Mouse (Mus musculus) cortical plate, adult 2 months (tissue): Measurements from ENCODE around the gene Magi1. TPM values are rescaled to one million over a fixed set of nuclear protein-coding genes. Genes with fewer than 3 reads are reported as not detected.

Experiments used
- H3K27ac ChIP-seq: fragments of 200-500 bp; 2 replicates; pipeline ENCODE4 v1.5.1; 2012; ENCODE audit warnings: low read length, control low read depth, inconsistent platforms; ENCODE audit not compliant: insufficient read depth
- H3K4me1 ChIP-seq: fragments of 200-500 bp; 2 replicates; pipeline ENCODE4 v1.6.1; 2011; ENCODE audit warnings: low read length; ENCODE audit not compliant: control insufficient read depth, insufficient read depth
- H3K4me3 ChIP-seq: fragments of 200-500 bp; 2 replicates; pipeline ENCODE4 v1.5.1; 2011; ENCODE audit warnings: mild to moderate bottlenecking, low read length, control low read depth; ENCODE audit not compliant: insufficient read depth
- CTCF ChIP-seq: fragments of 200-500 bp; IDR thresholded peaks from 2 replicates; pipeline ENCODE4 v1.5.1; 2011; ENCODE audit warnings: mild to moderate bottlenecking, control low read depth, low read length; ENCODE audit not compliant: insufficient read depth; ENCODE audit errors: extremely low read depth
- POLR2A ChIP-seq: fragments of 200-500 bp; IDR thresholded peaks from 2 replicates; pipeline ENCODE4 v1.6.1; 2011; ENCODE audit warnings: mild to moderate bottlenecking, low read length, control low read depth; ENCODE audit not compliant: insufficient read depth; ENCODE audit errors: extremely low read depth
- polyA plus RNA-seq: library from polyadenylated mRNA; depleted of rRNA; stranded (reverse); fragments of >200 nt; gene quantifications from 2 replicates; pipeline ENCODE4 v1.2.3, GENCODE M21; 2012

Gene Magi1
- polyA plus RNA-seq, 1 experiment: 39.5 TPM

DNA sequence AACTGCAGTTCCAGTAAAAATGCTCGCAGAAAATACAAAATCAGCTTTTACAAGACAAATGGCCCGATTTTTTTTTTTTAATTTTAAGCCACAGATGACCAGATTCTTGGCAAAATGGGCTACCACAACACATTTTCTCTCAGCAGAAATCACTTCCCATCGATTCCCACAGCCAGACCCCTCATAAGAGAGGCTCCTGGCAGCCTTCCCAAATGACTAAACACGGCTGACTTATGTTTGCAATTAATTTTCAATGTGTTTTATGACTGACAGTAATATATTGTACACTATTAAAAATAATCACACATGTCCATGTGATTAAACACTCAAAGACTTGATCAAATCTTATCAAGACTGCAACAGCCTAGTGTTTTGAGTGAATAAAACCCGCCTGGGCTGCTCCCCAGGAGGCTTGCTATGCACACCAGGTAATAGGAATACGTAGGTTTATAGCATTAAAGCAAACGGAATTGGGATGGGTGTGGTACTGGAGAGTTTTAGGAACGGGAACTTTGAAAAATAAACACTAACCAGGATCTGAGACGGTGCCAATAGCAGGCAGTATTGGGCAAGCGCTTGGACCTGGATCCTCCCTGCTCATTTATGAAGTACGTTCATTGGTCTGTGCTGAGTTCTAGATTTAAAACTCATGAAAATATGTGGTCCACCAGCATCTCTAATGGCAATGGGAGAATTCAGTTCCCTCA is 176.2 kb downstream of the Magi1 start:
- H3K4me1 ChIP-seq: peaks cover 2% of the 10 kb centered on the region; the same call in 1 of the 2 replicates
- H3K4me3 ChIP-seq: no peak overlapping the region
- no peak for TF ChIP-seq CTCF
- no peak for TF ChIP-seq POLR2A
- H3K27ac ChIP-seq: no peak overlapping the region

DNA sequence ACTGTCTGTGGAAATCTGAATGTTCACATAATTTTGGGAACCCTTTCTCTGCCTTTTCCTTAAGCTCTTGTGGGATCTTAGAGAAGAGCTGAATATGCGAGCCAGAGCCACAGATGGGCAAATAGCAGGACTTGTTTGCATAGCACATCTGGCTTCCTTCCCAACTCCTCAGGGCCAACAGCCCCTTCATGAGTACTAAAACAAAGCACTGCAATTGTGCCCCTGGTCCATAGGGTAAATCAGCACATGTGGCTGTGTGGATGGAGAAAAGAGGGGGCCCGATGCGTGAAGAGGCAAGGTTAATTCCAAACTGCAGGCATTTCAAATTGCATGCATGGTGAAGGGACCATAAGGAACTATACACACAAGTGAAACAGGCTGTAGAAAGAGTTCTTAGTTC is 180.1 kb downstream of the Magi1 start:
- Histone ChIP-seq H3K4me1 (no peaks in the 10 kb centered on the region), H3K27ac (no peak overlapping the region), H3K4me3 (no peak overlapping the region)
- TF ChIP-seq CTCF (no peak), POLR2A (no peak)

GRCm38 (mm10) chr6:94101256-94101655 is 182.5 kb downstream of the Magi1 start:
- no peak for TF ChIP-seq CTCF
- TF ChIP-seq POLR2A: no peak
- Histone ChIP-seq H3K4me1 (no peaks in the 10 kb centered on the region), H3K27ac (no peak overlapping the region), H3K4me3 (no peak overlapping the region)

DNA sequence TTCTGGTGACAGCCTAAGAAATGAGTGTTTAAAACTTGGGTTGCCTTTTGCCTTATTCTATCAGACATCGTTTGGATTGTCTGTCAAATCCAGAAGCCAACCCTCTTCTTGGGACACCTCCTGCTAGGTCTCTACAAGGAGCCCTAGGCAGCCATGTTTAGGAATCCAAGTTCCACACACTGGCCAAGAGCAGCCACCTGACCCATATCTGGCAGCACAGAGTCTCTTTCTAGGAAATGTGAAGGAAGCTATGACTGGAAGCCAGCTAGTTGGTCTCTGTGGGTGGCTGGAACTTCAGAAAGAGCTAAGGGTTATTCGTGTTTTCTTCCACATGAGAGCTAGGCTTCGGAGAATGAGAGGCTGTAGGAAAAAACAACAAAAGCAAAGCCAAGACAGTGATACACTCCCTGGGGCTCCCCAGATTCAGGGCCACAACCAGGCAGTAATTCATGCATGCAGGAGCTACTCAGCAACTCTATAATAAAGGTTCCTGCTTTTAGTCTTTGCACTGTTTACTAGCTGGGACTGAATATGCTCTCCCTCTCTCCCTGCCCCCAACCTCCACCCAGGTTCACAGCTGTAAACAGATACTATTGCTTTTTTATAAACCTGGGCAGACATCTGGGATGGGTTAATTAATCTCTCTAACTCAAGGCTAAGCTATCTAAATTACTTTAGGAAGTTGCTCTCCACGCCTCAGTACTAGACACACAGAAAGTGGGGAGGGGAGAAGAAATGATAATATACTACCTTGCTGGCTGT is 188.6 kb downstream of the Magi1 start:
- no peak for TF ChIP-seq CTCF
- no peak for TF ChIP-seq POLR2A
- no peaks in the 10 kb centered on the region for H3K4me1 ChIP-seq
- H3K27ac ChIP-seq: no peak overlapping the region
- no peak overlapping the region for H3K4me3 ChIP-seq

- Histone ChIP-seq H3K4me3 (no peak overlapping the region), H3K4me1 (no peaks in the 10 kb centered on the region), H3K27ac (no peak overlapping the region)
- TF ChIP-seq CTCF (no peak), POLR2A (no peak)
These were observed 190.6 kb downstream of the Magi1 start for GRCm38 (mm10) chr6:94092969-94093597.

DNA sequence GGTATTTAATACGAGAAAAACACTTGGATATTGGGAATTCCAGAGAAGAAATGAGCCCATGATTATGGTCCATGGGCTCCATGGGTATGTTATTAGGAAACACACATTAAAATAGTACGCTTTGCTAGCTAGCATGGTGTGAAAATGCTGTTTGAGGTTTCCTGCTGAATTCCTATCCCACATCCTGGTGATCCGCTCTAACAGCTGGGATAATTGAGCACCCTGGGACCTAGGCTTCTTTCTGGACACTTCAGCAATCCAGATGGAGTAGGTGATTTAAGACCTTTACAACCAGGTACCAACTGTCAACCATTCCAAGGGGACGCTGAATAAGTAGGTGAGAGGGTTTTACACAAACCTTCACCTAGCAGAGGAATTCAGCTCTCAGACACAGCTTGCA is 191.2 kb downstream of the Magi1 start:
- Histone ChIP-seq H3K4me3 (no peak overlapping the region), H3K27ac (no peak overlapping the region), H3K4me1 (no peaks in the 10 kb centered on the region)
- TF ChIP-seq POLR2A (no peak), CTCF (no peak)

- Histone ChIP-seq H3K27ac (no peak overlapping the region), H3K4me3 (no peak overlapping the region), H3K4me1 (peaks cover 4% of the 10 kb centered on the region)
- TF ChIP-seq CTCF: no peak
- TF ChIP-seq POLR2A: no peak
These were observed 196.9 kb downstream of the Magi1 start for GRCm38 (mm10) chr6:94086855-94087254.

GRCm38 (mm10) chr6:94084752-94085151 is 199.0 kb downstream of the Magi1 start:
- TF ChIP-seq CTCF: no peak
- TF ChIP-seq POLR2A: no peak
- H3K4me1 ChIP-seq: peaks cover 6% of the 10 kb centered on the region
- no peak overlapping the region for H3K27ac ChIP-seq
- H3K4me3 ChIP-seq: no peak overlapping the region

DNA sequence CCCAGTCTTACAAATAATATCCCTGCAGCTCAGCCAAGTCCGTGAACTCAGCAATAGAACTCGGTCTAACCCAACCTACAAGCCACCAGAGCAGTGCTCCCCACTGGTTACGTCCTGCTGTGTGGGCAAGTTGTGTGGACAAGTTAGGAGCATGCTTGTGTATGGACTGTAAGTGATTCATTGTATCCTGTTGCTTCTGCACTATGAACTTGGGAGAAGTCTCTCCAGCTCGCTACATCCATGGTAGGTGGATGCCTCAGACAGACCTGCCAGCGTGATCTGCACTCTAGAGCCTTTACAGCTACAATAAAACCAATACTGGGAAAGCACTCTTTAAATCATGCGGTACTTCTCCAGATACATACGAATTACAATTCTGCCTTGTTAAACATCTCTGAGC is 200.3 kb downstream of the Magi1 start:
- H3K4me3 ChIP-seq: no peak overlapping the region

More for the DNA sequence above, 200.3 kb downstream of the Magi1 start:
- TF ChIP-seq POLR2A (no peak), CTCF (no peak)
- H3K27ac ChIP-seq: no peak overlapping the region
- H3K4me1 ChIP-seq: peaks cover 6% of the 10 kb centered on the region
